Mouse (Mus musculus): ENCODE measurements around the gene Cbx7.

Gene Cbx7

DNA sequence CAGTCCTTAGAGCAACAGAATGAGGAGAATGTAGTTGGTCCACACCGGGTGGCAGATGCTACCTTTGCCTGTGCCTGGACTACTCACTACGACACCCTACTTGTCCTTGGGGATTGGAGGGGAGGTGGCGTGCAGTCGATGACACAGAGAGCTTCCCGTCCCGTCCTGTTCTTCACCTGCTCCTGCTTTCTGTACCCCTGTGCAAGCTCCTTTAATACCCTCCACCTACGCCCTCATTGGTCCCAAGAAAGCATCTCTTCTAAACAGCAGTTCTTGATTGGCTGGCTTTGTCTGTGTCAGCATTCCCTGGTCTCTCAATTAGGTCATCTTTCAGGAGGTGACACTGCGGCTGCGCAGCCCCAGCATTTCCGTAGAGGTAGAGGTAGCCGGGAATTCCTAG, at the start of gene Cbx7:
TSS of gene Cbx7 (minus strand) at position 180 of the 400 bp plus-strand sequence.
- DNase-seq (ENCODE audit: low spot score in 2 of 2), result no peak

GRCm38 (mm10) chr15:80020516-80020915, 49.6 kb upstream of the Cbx7 start:
- DNase-seq (ENCODE audit: low spot score in 2 of 2), result no peak

DNA sequence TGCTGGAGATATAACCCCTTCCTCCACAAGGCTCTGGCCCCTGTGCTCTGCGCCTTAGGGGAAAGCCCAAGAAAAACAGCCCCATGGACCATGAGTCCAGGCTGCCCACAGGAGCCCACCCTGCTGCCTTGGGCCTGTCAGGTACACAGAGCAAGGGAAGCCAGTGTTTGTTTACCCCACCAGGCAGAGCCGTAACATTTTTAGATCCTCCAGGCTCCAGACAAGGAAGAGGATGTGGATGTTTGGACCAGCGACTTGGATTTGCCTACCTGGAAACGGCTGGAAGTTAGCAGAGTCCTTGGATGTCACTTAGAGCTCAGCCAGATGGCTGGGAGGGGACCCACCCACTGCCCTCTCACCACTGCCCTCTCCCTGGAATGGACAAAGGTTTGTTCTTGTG, 48.7 kb upstream of the Cbx7 start:
- no peak for DNase-seq (ENCODE audit: low spot score in 2 of 2)

- no peak for DNase-seq (ENCODE audit: low spot score in 2 of 2)
These were observed 48.3 kb upstream of the Cbx7 start for GRCm38 (mm10) chr15:80019220-80019619.

GRCm38 (mm10) chr15:80016563-80017301, 45.8 kb upstream of the Cbx7 start:
- DNase-seq (ENCODE audit: low spot score in 2 of 2), result no peak

GRCm38 (mm10) chr15:80015211-80015952, 44.5 kb upstream of the Cbx7 start:
- no peak for DNase-seq (ENCODE audit: low spot score in 2 of 2)

GRCm38 (mm10) chr15:80014321-80015210, 43.6 kb upstream of the Cbx7 start, which contains the start of gene Pdgfb:
Gene Pdgfb (minus strand): TSS chr15:80014977.
- no peak for DNase-seq (ENCODE audit: low spot score in 2 of 2)

- no peak for DNase-seq (ENCODE audit: low spot score in 2 of 2)
These were observed 43.1 kb upstream of the Cbx7 start for GRCm38 (mm10) chr15:80014031-80014320.

DNA sequence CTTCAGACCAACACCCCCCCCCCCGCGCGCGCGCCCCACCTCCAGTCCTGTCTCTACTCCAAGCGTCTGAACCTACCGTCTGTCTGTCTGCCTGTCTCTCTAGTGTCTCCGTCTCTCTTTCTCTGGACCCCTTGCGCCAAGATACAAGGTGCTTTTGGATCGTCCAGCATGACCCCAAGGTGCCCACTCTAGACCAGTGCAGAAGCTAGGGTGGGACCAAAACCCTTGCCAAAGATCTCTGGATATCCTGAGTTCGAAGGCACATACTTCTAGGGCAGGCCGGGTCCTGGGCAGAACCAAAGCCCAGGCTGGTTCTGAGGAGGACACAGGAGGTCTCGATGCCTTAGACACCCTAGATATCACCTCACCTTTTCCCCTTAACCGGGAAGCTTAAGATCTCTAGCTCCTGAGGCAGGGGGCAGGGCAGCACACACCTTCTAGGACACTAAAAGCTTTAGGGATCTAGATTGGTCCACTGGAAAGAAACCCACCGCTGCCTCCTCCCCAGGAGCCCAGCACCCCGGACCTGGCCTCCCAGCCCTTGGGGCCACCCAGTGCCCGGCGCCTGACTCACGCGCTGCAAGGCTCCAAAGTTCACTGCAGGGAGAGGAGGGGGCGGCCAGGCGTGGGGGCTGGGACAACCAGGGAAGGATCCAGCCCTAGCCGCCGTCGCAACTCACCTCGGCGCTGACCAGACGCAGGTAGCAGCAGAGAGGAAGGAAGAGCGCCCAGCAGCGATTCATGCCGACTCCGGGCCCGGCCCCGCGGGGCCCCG, 42.5 kb upstream of the Cbx7 start:
- no peak for DNase-seq (ENCODE audit: low spot score in 2 of 2)

GRCm38 (mm10) chr15:80012527-80013201, 41.7 kb upstream of the Cbx7 start:
- DNase-seq (ENCODE audit: low spot score in 2 of 2), result no peak

DNA sequence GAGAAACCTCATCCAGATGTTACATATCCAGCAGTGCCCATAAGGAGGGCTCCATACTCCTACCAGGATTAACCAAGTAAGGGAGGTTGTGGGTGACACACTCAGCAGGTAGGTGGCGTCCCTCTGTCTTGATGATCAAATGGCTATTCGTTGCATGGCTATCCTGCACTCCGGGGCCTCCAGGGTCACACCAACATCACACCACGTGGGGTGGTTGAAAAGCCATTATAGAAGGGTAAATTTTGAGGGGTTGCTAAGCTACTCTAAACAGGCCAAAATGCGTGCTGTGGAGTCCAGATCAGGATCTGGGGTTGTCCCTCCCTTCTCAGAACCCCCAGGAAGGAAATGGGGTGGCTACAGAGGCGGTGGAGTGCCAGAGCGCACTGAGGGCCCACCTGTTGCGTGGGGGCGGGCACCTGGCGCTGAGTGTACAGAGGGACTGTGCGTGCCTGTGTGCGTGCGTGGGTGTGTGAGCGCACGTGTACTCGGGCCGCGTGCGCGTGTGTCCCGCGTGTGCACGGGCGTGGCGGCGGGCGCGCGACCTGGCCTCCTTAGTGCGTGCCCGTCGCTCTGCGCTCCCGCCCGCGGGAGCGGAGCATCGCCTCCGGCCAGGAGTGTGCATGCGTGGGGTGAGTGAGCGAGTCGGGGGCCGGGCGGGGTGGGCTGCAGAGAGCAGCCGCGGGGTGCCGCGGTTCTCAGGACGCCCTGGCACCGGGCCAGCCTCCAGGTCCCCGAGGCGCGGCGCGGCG, 41.0 kb upstream of the Cbx7 start:
- DNase-seq (ENCODE audit: low spot score in 2 of 2), result peak in 1 of 2 experiments; percentile 27

DNA sequence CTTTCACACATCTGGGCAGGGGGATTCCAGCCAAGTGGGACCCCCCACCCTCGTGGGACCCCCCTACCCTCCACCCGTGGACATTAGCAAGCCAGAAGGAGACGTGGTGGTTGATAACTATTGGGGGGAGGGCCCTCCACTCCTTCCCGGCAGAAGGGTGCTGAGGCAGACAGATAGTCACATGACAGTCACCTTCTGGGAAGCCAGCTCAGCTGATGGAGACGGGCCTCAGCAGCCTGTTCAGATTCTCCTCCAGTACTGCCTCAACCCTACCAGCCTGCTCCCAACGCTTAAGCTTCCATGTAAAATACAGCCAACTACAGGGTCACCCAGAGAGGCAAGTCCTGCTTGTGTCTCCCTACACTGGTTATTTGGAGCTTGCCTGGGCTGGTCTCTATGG, 40.3 kb upstream of the Cbx7 start:
- no peak for DNase-seq (ENCODE audit: low spot score in 2 of 2)

DNA sequence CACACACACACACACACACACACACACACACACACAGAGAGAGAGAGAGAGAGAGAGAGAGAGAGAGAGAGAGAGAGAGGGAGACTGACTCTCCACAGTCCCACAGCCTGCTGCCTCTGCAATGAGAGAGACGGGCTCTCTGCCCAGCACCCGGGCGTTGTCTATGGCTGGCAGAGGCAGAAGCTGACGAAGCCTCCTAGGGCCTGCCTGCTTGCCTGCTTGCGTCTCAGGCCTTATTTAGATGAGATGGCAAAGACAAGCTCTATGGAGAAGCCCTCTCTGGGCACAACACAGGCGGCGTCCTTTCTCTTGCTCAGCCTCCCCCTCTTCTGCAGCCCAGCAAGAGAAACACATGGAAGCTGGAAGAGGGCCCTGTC, 39.3 kb upstream of the Cbx7 start:
- no peak for DNase-seq (ENCODE audit: low spot score in 2 of 2)

DNA sequence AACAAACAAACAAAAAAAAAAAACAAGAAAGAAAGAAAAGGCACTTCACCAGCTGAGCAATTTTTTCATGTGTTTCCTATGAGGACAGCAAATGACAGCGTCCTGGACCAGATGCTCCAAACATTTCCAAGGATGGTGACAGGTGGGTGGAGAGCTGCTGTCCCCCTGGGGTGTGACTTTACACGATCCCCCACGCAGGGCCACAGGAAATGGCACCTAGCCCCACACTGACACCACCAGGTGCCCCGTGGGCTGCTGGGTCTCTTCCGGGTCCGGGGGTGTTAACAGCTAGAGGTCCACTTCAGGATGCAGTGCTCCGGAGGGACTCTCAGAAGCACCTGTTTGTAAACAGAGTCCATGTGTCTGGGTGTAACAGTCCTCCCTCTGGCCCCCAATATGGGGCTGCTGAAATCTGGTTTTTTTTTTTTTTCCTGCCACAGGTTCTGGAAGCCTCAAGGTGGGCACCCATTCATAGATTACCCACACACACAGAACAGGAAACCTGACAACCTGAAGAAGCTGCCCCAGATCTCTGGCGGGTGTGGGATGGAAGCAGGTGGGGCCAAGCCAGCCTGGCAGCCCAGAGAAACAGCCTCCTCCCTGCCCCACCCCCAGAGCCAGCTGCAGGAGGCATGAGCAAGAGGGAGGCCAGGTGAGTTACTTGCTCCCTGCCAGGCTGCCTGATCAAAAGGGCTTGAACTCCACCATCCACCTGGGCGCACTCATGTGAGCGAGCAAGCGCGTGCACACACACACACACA, 38.7 kb upstream of the Cbx7 start:
- no peak for DNase-seq (ENCODE audit: low spot score in 2 of 2)

- DNase-seq (ENCODE audit: low spot score in 2 of 2), result no peak
These were observed 37.5 kb upstream of the Cbx7 start for GRCm38 (mm10) chr15:80008461-80008860.

- no peak for DNase-seq (ENCODE audit: low spot score in 2 of 2)
These were observed 35.2 kb upstream of the Cbx7 start for GRCm38 (mm10) chr15:80006156-80006555.

GRCm38 (mm10) chr15:80005436-80005835, 34.5 kb upstream of the Cbx7 start:
- no peak for DNase-seq (ENCODE audit: low spot score in 2 of 2)

GRCm38 (mm10) chr15:80004644-80005340, 33.9 kb upstream of the Cbx7 start:
- DNase-seq (ENCODE audit: low spot score in 2 of 2), result no peak

DNA sequence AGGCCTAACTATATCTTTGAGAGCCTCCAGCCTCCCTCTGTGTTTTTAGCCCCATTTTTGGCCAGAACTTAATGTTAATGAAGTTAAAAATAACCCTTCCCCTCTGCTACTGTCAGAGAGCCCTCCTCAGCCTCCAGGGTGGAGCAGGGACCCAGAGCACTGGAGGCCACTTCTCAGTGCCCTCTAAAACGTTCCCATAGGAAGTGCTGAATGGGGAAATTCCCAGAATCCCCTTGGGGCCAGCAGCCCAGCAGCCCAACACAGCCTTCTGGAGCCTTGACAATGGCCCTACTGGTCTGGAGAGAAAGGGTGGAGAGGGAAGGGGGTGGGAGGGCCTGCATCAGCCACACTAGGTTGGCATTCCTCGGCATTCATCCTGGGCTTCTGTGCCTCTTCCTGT, 32.7 kb upstream of the Cbx7 start:
- no peak for DNase-seq (ENCODE audit: low spot score in 2 of 2)
